Mouse (Mus musculus) cerebellum, adult 2 months (tissue): ENCODE data around the gene Rapgef1.

Experiments used
- CTCF ChIP-seq: fragments of 200-500 bp; IDR thresholded peaks from 2 replicates; pipeline ENCODE4 v1.5.1; 2011; ENCODE audit warnings: low read depth, mild to moderate bottlenecking, control low read depth, low read length, moderate library complexity, borderline replicate concordance; ENCODE audit not compliant: insufficient read depth
- POLR2A ChIP-seq: fragments of 200-500 bp; IDR thresholded peaks from 2 replicates; pipeline ENCODE4 v1.6.1; 2011; ENCODE audit warnings: low read length, control low read depth, borderline replicate concordance; ENCODE audit not compliant: insufficient read depth

DNA sequence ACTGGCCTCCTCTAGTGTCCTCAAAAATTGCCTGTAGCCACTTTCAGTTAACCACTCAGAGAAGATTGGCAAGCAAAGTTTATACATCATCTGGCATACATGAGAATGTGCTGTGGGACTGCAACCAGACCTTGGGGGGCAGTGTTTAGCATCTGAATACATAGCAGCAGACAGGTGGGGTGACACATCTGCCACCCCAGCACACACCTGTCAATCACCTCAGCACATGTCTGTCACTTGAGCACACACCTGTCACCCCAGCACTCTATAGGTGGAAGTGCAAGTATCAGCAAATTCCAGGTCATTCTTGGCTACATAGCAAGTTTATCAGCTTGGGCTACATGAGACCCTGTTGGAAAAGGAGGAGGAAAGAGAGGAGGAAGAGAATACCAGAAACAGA is 136.2 kb downstream of the Rapgef1 start:
- TF ChIP-seq CTCF: no peak
- TF ChIP-seq POLR2A: no peak
